Mouse (Mus musculus) embryonic fibroblast, embryonic 13.5 days (primary cell): ENCODE results near the gene Selenon.

Experiments used
- CTCF ChIP-seq: IDR thresholded peaks from 2 replicates; pipeline ENCODE4 v1.5.1; 2011; ENCODE audit warnings: mild to moderate bottlenecking, control low read depth, low read length, moderate library complexity, borderline replicate concordance; ENCODE audit not compliant: insufficient read depth
- POLR2A ChIP-seq: IDR thresholded peaks from 2 replicates; pipeline ENCODE4 v1.6.1; 2011; ENCODE audit warnings: low read depth, mild to moderate bottlenecking, control low read depth, low read length, moderate library complexity

GRCm38 (mm10) chr4:134579620-134580019 is 27.7 kb upstream of the Selenon start:
- no peak for TF ChIP-seq CTCF
- no peak for TF ChIP-seq POLR2A
